Mouse (Mus musculus) frontal cortex, postnatal 25 days (tissue): Measurements from ENCODE around the gene Ptprb.

ENCODE experiments used
- DNase-seq, 2 experiments: peaks; one replicate each; pipeline ENCODE4 v3.0.0; 2022; ENCODE audit warnings: low spot score in 2 of 2

Ptprb gene

DNA sequence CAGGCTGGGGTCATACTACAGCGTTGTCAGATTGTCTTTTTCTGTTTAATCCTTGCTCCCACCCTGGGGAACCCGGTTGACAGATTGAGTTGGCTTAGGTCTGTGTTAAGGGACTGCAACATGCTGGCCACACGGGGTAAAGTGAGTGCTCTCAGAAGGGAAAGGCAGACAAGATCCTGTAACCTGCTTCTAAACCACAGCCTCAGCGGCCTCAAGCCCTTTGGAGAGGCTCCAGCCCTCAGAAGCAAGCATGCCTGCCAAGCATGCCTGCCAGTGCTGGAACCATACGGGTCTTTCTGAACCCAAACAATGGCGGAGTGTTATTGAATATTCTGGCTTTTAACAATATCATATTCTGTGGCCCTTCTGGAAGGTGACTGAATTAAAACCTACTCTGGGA, 149.6 kb downstream of the Ptprb start:
- no peak for DNase-seq

DNA sequence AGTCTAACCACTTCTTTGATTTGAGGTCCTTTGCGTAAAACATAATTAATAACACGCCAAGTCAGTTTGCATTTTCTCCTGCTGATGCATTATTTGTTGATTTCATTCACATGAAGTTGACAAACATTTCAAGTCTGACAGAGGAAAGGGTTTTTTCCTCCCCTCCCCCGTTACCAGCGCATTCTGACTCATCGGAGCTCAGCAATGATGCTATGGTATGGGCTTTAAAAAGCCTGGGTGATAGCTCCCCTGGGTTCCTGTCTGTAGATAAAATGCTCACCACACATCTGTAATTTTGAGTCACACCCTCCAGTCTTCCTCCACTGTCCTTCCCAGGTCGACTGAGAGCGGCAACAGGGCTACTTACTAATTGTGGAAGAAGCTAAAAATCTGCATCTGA, 150.9 kb downstream of the Ptprb start:
- no peak for DNase-seq

- peak; percentile 38 to 59 for DNase-seq
These were observed 152.9 kb downstream of the Ptprb start for GRCm38 (mm10) chr10:116428026-116428780.

- DNase-seq: no peak
These were observed 157.1 kb downstream of the Ptprb start for GRCm38 (mm10) chr10:116432421-116432820.

GRCm38 (mm10) chr10:116435455-116435854, 160.1 kb downstream of the Ptprb start:
- no peak for DNase-seq
